Mouse (Mus musculus) liver, adult 2 months (tissue): Measurements from ENCODE around the gene Jph2.

ENCODE experiments used
- CTCF ChIP-seq: fragments of 200-500 bp; IDR thresholded peaks from 2 replicates; pipeline ENCODE4 v1.5.1; 2011; ENCODE audit warnings: low read depth, low read length, control low read depth
- POLR2A ChIP-seq: fragments of 200-500 bp; IDR thresholded peaks from 2 replicates; pipeline ENCODE4 v1.6.1; 2011; ENCODE audit warnings: low read length, control low read depth; ENCODE audit not compliant: insufficient read depth; ENCODE audit errors: extremely low read depth

- TF ChIP-seq CTCF, result no peak
- TF ChIP-seq POLR2A, result no peak
Observed at GRCm38 (mm10) chr2:163372627-163373026, 25.2 kb downstream of the Jph2 start.
